Mouse (Mus musculus): Measurements from ENCODE around the gene Rwdd2a. TPM values are rescaled to one million over a fixed set of nuclear protein-coding genes. Genes with fewer than 3 reads are reported as not detected.
"Not testable (repeated sequence)": the region's sequence is repeated elsewhere in the genome, so short reads cannot be mapped to it uniquely, and the experiment has no call there.

Rwdd2a gene
- polyA plus RNA-seq, 2 experiments from 2014 or later: 4.8 to 5.0 TPM

DNA sequence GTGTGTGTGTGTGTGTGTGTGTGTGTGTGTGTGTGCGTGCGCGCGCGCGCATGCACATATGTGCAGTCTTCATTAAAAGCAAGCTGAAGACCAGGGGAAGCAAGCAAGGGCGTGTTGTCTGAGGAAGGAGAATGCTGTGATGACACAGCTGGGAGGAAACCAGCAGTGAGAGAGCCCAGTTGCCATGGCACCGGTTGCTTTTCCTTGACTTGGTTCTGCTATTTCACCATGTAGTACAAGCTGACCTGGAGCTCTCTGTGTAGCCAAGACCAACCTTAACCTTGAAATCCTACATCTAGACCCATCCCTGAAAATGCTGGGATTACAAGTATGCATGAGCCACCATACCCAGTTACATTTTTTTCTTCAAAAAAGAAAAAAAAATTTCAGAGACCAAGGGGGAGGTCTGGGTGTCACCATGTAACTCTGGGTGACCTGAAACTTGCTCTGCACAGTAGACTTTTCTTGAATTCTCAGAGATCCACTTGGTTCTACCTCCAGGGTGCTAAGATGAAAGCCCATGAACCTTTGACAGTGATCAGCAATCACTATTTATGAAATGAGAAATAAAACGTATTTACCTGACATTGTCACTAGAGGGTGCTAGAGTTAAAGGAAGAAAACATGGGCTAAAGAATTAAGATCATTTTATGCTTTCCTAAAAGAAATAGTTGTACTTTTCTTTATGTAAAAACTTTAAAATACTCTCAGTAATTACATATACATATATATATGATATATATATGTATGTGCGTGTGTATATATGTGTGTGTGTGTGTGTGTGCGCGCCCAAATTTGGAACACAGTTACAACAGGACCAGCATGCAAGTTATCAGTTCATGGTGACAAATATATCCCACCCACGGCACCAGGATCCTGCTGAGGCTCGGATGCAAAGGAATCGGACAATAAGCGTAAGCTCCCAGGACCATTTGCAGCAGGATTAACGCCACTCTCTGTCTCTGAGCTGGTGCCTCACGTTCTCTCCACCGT lies 21.2 kb downstream of the Rwdd2a start:
- no peak for ATAC-seq

DNA sequence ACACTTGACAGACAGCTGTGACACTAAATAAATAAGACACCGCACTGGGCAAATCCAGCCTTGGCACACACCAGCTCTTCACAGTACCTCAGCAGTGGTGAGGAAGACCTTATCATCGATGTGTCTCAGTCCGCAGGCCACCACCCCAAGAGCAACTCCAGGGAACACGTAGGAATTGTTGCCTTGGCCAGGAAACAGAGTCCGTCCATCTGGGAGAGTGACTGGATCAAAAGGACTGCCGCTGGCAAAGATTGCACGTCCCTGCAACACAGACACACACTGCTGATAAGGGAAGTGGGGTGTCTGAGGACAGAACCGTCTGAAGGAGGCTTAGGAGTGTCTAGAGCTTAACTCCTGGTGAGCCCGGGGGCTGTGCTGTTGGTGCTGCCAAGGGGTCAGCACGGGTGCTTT lies 22.6 kb downstream of the Rwdd2a start:
- ATAC-seq: not testable (repeated sequence)

DNA sequence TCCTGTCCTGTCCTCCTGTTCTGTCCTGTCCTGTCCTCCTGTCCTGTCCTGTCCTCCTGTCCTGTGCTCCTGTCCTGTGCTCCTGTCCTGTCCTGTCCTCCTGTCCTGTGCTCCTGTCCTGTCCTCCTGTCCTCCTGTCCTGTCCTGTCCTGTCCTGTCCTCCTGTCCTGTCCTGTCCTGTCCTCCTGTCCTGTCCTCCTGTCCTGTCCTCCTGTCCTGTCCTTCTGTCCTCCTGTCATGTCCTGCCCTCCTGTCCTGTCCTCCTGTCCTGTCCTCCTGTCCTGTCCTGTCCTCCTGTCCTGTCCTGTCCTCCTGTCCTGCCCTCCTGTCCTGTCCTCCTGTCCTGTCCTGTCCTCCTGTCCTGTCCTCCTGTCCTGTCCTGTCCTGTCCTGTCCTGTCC lies 25.2 kb downstream of the Rwdd2a start:
- not testable (repeated sequence) for ATAC-seq

DNA sequence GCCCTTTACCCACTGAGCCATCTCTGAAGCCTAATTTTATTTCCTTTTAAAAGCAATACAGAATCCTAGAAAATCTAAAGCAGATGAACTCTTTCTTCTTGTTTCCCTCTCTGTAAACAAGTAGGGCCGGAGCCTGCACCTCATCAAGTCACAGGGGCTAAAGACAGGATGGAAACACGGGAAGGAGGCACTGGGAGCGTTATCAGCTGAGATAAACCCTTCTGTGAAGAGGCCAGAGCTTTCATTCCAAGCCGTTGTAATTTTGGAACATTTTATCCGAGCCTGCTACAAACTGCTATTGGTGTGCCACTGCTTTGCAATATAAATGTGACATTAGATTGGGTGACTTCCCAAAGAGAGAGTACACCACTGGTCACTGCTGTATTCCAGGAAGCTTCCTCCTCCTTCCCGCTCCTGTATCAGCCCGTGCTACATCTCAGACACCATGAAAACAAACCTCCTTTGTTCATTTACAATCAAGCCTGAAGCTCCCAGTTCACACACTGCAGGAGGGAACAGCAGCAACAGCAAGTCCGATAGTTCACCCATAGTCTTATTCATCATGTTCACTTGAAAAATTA lies 28.0 kb downstream of the Rwdd2a start:
- ATAC-seq: no peak

DNA sequence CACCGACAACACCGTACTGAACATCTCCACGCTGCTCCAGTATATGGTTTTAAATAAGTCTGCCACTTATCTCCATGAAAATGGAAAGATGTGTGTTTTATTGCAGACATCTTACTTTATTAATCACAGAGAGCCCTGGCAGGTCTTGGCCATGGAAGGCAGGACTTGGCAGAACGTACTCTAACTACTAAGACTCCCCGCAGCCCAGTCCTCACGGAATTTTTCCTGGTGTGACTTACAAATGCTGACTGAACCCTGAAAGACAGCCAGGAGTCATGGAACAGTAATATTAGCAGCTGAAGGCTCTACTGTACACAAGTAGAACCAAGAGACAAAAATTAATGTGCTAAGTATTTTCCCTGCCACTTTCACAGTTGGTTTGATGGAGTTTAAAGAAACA lies 34.0 kb downstream of the Rwdd2a start:
- ATAC-seq: no peak

DNA sequence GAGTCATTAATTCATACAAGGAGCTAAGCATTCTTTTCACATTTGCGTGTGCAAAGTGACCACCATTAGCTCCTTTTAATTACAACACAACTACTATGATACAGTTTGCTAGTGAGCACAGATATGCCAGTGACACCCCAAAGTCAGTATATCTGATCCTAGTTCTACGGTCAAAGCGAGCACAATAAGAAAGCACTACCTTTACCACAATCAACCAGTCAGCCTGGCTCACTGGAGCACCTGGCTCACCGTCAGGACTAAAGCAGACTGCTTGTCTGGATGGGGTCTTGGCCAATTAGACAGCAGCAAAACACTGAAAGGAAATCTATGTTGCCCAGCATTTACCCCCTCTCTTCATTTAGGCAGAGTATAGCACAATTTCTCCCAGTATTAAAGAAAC lies 40.3 kb downstream of the Rwdd2a start:
- ATAC-seq: no peak

DNA sequence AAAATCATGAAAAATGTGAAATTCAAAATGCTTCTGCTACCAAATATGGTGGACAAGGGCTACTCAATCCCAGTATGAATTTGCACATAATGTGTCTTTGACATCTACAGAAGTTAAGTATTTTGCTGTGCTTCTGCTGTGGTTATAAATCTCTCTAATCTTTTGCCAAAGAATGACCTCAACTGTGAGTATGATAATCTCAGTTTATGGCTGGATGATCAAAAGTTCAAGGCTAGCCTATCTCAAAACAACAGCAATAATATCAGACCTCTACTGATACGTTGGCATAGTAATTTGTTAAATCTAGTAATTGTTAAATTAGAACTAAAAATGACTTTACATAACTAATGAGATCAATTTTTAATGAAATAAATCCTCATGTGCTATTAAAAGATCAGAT lies 44.0 kb downstream of the Rwdd2a start:
- no peak for ATAC-seq

DNA sequence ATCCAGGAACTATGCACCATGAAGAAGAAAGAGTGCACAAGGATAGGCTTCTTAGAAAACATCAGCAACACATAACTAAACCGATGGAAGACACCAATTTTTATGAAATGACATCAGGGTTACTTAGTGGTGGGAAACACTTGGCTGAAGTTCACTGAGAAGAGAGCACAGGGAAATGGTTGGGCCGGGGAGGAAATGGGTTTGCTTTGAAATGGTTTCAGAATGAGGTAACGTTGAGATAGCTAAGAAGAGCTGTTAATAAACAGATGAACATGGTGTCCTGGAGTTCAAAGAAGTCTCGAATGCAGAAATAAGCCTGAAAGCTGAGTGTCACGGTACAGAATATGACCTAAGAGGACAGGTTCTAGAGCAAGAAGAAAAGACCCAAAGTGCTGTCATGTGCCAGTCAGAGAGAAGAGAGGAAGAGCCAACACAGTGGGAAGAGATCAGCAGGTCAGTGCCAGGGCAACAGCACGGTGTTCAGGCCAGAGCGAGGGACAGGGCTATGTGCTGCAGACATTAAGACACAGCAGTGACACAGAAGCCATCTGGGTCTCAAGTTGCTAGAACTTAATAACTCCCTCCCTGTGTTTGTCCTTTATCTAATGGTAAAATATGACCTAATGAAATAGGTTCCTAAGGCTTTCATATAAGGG lies 46.2 kb downstream of the Rwdd2a start:
- peak; percentile 94 for ATAC-seq

DNA sequence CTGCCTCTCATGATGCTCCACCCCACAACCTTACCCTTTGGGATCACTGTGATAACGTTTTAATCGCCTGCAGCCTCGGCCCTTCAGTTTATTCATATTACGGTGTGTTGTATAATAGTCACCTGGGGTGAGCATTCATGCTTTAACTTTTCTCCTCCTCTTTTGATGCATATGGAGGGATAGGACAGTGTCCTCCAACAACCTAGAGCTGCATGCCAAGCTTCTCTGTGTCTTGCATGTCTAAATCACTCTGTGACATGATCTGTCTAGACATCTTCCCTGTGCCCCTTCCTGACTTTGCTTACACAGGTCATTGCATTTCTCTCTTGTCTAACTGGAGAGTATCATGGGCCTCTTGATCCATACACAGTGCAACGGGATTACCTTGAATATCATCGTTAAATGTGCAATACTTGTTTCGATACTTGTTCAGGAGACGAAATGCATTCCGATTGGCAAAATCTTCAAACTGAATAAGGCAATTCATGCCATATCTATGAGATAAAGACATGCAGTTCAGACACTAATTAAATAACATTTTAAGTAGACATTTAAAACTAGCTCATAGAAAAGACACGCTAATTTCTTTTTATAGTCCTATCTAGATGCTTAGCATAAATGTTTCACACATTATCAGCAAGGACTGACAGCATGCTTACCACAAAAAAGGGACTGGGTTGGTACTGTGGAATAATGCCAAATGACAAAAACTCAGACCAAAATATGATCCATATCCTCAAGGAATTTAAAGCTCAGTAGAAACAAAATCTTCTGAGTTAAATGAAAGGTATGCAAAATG lies 47.7 kb downstream of the Rwdd2a start:
- no peak for ATAC-seq

DNA sequence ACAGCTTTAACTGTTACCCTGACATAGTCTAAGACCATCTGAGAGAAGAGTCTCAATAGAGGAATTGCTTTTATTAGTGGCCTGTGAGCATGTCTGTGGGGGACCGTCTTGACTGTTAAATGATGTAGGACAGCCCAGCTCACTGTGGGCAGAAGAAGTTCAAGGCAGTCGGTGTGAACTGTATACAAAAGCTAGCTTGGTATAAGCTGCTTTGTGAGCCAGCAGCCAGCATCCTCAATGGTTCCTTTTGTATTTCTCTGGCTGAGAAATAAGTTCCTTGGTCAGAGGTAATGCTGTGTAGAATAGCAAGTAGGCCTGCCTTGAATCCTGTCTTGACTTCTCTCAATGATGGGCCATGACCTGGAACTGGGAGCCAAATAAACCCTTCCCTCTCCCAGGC lies 50.3 kb downstream of the Rwdd2a start:
- ATAC-seq: no peak

DNA sequence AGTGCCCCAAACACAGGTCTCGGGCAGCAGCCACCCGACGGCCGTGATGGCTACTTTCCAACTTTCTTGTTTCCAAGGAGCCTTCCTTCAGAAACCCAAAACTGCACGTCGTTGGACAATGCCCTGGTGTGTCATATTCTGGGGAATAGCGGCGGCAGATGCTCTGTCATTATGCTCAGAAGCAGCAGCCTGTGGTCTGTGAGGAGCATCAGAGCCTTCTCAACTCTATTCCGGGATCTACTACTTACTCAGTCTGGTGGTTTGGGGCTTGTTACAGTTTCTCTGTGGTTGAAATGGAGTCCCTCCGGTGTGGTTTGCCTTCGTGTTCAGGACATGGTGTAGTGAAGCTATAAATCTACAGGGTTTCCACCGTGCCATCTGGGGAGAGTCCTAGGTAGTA lies 52.2 kb downstream of the Rwdd2a start:
- ATAC-seq: peak; percentile 84

Other genes starting within 250 kb of the Rwdd2a start
- gene Ube2cbp, start 107.0 kb upstream of the Rwdd2a start, polyA plus RNA-seq (2017; shearing (Covaris generic)): 1 to 10 TPM; 2.3 to 3.4 TPM
- gene Dop1a, start 104.8 kb upstream of the Rwdd2a start, polyA plus RNA-seq (2017; shearing (Covaris generic)): 10 to 100 TPM; 20.3 to 31.1 TPM
- gene Pgm3, start 149 bp upstream of the Rwdd2a start, polyA plus RNA-seq (2017; shearing (Covaris generic)): 10 to 100 TPM; 17.3 to 18.7 TPM
- gene Me1, start 124.0 kb downstream of the Rwdd2a start, polyA plus RNA-seq (2017; shearing (Covaris generic)): not detected
- not detected for gene Prss35, start 171.7 kb downstream of the Rwdd2a start, polyA plus RNA-seq (2017; shearing (Covaris generic))

Measured in activated CD4-positive, CD25-positive, alpha-beta regulatory T cell, adult 4 months (primary cell).